Mouse (Mus musculus): ENCODE results near the gene Atg14. TPM values are rescaled to one million over a fixed set of nuclear protein-coding genes. Genes with fewer than 3 reads are reported as not detected.

Atg14 gene
- polyA plus RNA-seq, 1 experiment from 2014 or later = 9.1 TPM

- no peak overlapping the region for H3K4me2 ChIP-seq
- WGBS = 90% methylated on average over 5 of the region's 5 CpGs
- peaks cover 11% of the 10 kb centered on the region for H3K36me3 ChIP-seq
- peaks cover 15% of the 10 kb centered on the region for H3K4me1 ChIP-seq
- no peaks in the 10 kb centered on the region for H3K9me3 ChIP-seq
- no peaks in the 10 kb centered on the region for H3K27me3 ChIP-seq (replicated peaks)
- ATAC-seq (ENCODE audit: extremely low read depth, insufficient number of reproducible peaks, low FRiP score, low TSS enrichment) = no peak
- H3K27ac ChIP-seq (replicated peaks) = no peak overlapping the region
- H3K4me3 ChIP-seq = no peak overlapping the region
- H3K9ac ChIP-seq = no peak overlapping the region
Observed at GRCm38 (mm10) chr14:47506676-47507075, 63.8 kb downstream of the Atg14 start.

DNA sequence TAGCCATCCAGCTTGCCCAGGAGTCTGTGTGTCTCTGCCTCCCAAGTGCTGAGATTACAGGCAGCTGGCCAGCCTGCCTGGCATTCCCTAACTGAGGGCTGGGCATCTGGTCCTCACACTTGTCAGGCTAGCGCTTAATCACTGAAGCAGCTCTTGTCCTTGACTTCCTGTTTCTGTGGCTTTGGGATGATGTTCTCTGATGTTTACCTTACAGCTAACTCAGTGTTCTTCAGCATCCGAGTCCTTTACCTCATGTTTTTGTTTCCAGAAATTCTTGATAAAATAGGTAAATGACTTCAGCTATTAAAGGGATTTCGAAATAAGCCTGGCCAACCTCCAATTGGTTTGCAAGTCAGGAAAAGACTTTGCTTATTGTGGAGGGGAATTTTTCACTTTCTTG is 66.4 kb downstream of the Atg14 start:
- H3K4me2 ChIP-seq = no peak overlapping the region
- no peak overlapping the region for H3K4me3 ChIP-seq
- peaks cover 17% of the 10 kb centered on the region for H3K36me3 ChIP-seq
- no peak overlapping the region for H3K9ac ChIP-seq
- H3K27ac ChIP-seq (replicated peaks) = no peak overlapping the region
- WGBS = 69% methylated on average over 3 of the region's 3 CpGs
- H3K9me3 ChIP-seq = no peaks in the 10 kb centered on the region
- ATAC-seq (ENCODE audit: extremely low read depth, insufficient number of reproducible peaks, low FRiP score, low TSS enrichment) = no peak
- H3K27me3 ChIP-seq (replicated peaks) = no peaks in the 10 kb centered on the region
- H3K4me1 ChIP-seq = peaks cover 15% of the 10 kb centered on the region

DNA sequence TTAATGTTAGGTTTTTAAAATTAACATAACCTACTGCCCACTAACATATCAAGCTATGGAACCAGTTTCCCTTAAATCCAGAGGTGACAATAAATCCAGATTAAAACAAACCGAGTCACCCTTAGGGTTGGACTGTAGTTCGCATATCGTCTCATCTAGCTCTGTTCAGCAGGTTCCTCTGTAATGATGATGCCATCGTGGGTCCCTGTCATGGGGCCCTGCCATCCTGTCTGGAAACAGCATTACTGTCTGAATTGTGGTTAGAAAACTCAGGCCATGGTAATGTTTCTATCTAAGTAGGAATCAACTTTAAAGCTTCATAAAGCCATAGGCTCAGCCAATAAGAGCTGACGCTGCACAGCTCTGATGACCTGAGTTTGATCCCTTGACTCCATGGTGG is 71.8 kb downstream of the Atg14 start:
- no peak for ATAC-seq (ENCODE audit: extremely low read depth, insufficient number of reproducible peaks, low FRiP score, low TSS enrichment)
- no peaks in the 10 kb centered on the region for H3K9me3 ChIP-seq
- H3K4me1 ChIP-seq = peaks cover 19% of the 10 kb centered on the region
- H3K4me2 ChIP-seq = no peak overlapping the region
- H3K27ac ChIP-seq (replicated peaks) = no peak overlapping the region
- H3K9ac ChIP-seq = no peak overlapping the region
- no peaks in the 10 kb centered on the region for H3K27me3 ChIP-seq (replicated peaks)
- no peak overlapping the region for H3K4me3 ChIP-seq
- peaks cover 12% of the 10 kb centered on the region; the same call in 1 of the 2 replicates for H3K36me3 ChIP-seq
- 81% methylated on average over 5 of the region's 5 CpGs for WGBS

GRCm38 (mm10) chr14:47497166-47497565 is 73.3 kb downstream of the Atg14 start:
- no peaks in the 10 kb centered on the region for H3K27me3 ChIP-seq (replicated peaks)
- no peak overlapping the region for H3K9ac ChIP-seq
- ATAC-seq (ENCODE audit: extremely low read depth, insufficient number of reproducible peaks, low FRiP score, low TSS enrichment) = no peak
- H3K9me3 ChIP-seq = no peaks in the 10 kb centered on the region
- H3K4me2 ChIP-seq = no peak overlapping the region
- peaks cover 18% of the 10 kb centered on the region for H3K4me1 ChIP-seq
- H3K27ac ChIP-seq (replicated peaks) = no peak overlapping the region
- no peak overlapping the region for H3K4me3 ChIP-seq
- H3K36me3 ChIP-seq = peaks cover 12% of the 10 kb centered on the region; the same call in 1 of the 2 replicates
- WGBS = 70% methylated on average over 3 of the region's 3 CpGs

GRCm38 (mm10) chr14:47495951-47496350 is 74.5 kb downstream of the Atg14 start:
- no peak overlapping the region for H3K4me2 ChIP-seq
- H3K36me3 ChIP-seq = peaks cover 11% of the 10 kb centered on the region; the same call in 1 of the 2 replicates
- no peak for ATAC-seq (ENCODE audit: extremely low read depth, insufficient number of reproducible peaks, low FRiP score, low TSS enrichment)
- H3K4me3 ChIP-seq = no peak overlapping the region
- WGBS = 88% methylated on average over 3 of the region's 3 CpGs
- no peak overlapping the region for H3K27ac ChIP-seq (replicated peaks)
- H3K4me1 ChIP-seq = peaks cover 18% of the 10 kb centered on the region
- no peaks in the 10 kb centered on the region for H3K27me3 ChIP-seq (replicated peaks)
- H3K9ac ChIP-seq = no peak overlapping the region
- H3K9me3 ChIP-seq = no peaks in the 10 kb centered on the region

- Histone ChIP-seq H3K36me3 (peaks cover 5% of the 10 kb centered on the region; the same call in 1 of the 2 replicates), H3K4me2 (no peak overlapping the region), H3K4me3 (no peak overlapping the region), H3K27me3 (replicated peaks) (no peaks in the 10 kb centered on the region), H3K4me1 (peaks cover 37% of the 10 kb centered on the region), H3K27ac (replicated peaks) (no peak overlapping the region), H3K9ac (no peak overlapping the region), H3K9me3 (no peaks in the 10 kb centered on the region)
- WGBS = 69% methylated on average over 2 of the region's 2 CpGs
- ATAC-seq (ENCODE audit: extremely low read depth, insufficient number of reproducible peaks, low FRiP score, low TSS enrichment) = no peak
Observed at GRCm38 (mm10) chr14:47493592-47494361, 76.7 kb downstream of the Atg14 start.

Other genes with a start within 250 kb of the Atg14 start
- 2.7 and 4.3 TPM in 2 replicates for gene Lgals3, start 202.9 kb downstream of the Atg14 start, polyA plus RNA-seq (2015; fragmentation: Nextera tagmentation; extraction: Ambion mirVana)
- 31.0 and 33.4 TPM in 2 replicates for gene Dlgap5, start 152.2 kb downstream of the Atg14 start, polyA plus RNA-seq (2015; fragmentation: Nextera tagmentation; extraction: Ambion mirVana)
- gene Fbxo34, start 120.2 kb downstream of the Atg14 start, polyA plus RNA-seq (2015; fragmentation: Nextera tagmentation; extraction: Ambion mirVana) = 15.1 and 16.0 TPM in 2 replicates
- 58.5 and 65.1 TPM in 2 replicates for gene Ktn1, start 77.8 kb upstream of the Atg14 start, polyA plus RNA-seq (2015; fragmentation: Nextera tagmentation; extraction: Ambion mirVana)

Measured in heart, embryonic 13.5 days (tissue).